Mouse (Mus musculus) ovary, postnatal 14 days (tissue): ENCODE data around the gene Olfr1350.
"Not testable (repeated sequence)": the region's sequence is repeated elsewhere in the genome, so short reads cannot be mapped to it uniquely, and the experiment has no call there.

Source experiments
- DNase-seq: peaks from one replicate; pipeline ENCODE4 v3.0.0; 2022; ENCODE audit warnings: low spot score

Olfr1350 gene

GRCm38 (mm10) chr7:6564541-6564940 lies at the start of gene Olfr1350:
Olfr1350 (plus strand) TSS chr7:6564841.
- DNase-seq, result no peak

DNA sequence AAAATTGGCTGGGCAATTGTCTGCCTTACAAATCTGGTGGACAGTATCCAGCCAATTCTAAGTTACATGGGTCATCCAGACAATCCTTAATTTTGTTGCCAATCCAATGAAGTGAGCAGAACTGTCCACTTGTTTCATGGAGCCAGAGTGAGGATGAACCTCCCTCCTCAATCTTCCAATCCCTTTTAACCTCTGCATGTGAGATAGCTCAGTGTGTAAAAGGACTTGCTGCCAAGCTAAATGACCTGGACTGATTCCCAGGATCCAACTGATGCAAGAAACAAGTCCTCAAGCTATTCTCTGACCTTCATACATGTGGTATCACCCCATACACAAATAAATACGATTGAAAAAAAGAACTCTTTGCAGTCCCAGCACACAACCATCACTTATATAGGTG lies 43.0 kb upstream of the Olfr1350 start:
- DNase-seq, result no peak

DNA sequence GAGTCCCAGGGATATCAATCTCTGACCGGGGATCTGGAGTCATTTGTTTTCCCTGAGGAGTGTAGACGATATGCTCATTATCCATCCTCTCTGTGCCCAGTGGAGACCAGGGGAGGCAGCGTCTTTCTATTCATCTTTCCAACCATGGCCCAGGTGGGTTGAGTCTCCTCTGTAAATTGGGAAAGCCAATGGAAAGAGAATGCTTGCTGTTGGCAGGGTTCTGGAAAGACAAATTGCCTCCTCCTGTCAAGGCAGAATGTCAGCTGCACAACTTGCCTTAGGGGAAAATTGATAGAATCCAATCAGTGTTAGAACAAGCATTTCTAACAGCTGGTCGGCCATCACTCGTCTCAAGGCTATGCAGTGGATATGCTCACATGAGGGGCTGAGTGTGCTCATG lies 41.8 kb upstream of the Olfr1350 start, which contains the start of gene Olfr1349:
TSS of gene Olfr1349 (minus strand) at position 101 of the 400 bp plus-strand sequence.
- no peak for DNase-seq

- DNase-seq, result no peak
Measured at GRCm38 (mm10) chr7:6525001-6525400, 39.6 kb upstream of the Olfr1350 start.

- no peak for DNase-seq
Measured at GRCm38 (mm10) chr7:6526141-6526540, 38.5 kb upstream of the Olfr1350 start.

GRCm38 (mm10) chr7:6586096-6586759 lies 21.6 kb downstream of the Olfr1350 start:
- no peak for DNase-seq

DNA sequence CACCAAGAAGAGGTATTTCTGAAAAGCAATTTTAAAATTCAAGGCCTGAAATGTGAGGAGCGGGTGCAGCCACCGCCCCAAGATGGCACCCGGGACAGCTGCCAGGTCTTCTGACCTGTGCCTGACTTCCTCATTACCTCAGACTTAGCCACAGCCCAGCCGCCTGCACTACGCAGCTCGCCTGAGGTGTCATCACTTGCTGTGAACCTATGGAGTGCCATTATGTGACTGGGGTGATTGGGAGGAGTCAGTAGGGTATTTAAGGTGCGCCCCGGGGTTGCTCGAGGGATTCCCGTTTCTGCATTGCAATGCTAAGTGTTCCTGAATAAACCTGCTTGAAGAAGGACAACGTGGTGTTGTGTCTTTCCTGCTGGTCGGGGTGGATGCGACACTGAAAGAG lies 24.1 kb downstream of the Olfr1350 start:
- not testable (repeated sequence) for DNase-seq

DNA sequence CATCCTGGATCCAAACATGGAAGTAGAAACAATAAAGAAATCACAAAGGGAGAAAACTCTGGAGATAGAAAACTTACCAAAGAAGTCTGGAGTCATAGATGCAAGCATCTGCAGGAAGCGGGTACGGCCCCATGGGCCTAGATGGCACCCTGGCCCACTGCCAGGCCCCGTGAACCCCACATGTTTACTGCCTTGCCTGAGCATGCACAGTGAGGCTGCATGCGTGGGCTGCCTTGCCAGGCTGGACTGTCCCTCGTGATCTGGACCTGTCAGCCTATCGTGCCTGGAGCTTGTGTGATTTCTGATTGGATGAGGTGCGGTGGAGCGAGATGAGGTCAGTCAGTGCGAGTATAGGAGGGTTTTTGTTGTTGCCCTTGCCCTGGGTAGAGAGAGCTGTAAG lies 38.7 kb downstream of the Olfr1350 start:
- DNase-seq, result no peak
